ENCODE assay signal across 9 mouse cellular contexts in the genomic region with DNA sequence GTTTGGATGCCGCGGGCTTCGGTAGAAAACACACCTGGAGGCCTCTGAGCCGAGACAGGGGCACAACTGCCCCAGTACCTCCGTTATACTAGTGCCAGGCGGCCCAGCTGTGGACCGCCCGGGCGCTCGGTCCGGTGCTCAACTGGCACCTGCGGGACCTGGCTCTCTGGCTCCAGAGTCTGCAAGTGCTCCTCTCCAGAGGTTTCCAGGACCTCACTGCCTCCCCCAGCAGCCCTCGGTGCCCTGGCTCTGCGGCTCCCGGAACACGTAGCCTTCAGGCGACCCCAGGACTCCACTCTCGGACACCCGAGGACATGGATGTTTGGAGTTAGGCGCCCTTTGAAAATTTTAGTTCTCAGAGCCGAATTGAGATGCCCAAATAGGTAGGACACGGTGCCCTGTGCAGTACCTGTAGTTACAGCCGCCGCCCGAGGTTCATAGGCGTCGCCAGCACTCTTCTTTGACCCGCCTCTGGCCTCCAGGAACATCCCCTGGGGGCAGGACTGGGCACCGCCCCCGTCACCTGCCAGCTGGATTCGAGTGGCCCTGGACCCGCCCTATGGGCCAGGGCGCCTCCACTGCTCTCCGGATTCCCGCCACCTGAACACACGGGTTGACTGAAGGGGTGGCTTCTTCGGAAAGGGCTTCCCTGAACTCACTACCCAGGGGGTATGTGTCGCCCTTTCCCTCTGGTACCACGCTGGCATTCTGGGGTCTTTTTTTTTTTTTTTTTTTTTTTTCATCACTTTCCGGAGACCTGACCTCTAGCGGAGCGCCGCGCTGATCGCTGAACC. TPM values are rescaled to one million over a fixed set of nuclear protein-coding genes. Genes with fewer than 3 reads are reported as not detected.
DNase-seq lines count a peak whose midpoint lies in the region; ATAC-seq and TF ChIP-seq lines count a peak whose summit lies in the region.
"Had no signal": no experiment of that assay in that cellular context is flagged by ENCODE, and none has a peak within 500 bp of the region (broad histone marks: within the 10 kb centered on the region; RNA-seq: fewer than 3 reads in every experiment).

Gene 2210011C24Rik, minus strand, starts transcription at position 467 of the 794 bp plus-strand sequence.

- peak; percentile 94 for DNase-seq in heart, adult 11 months
- no peak for DNase-seq in heart, postnatal 25 days (ENCODE audit: low spot score)
- DNase-seq in liver, postnatal 0 days: peak; percentile 68
- DNase-seq in embryo, embryonic 10.5 days (ENCODE audit: low spot score): no peak
- no peak for DNase-seq in thymus, postnatal 10 days (ENCODE audit: low spot score in 2 of 2)

- intact Hi-C loops in heart, postnatal 25 days (cut with DNase I): loop anchor here (5.0 kb wide), 1 partner anchor 60 kb away; no protein-coding TSS in a partner anchor

- ATAC-seq in embryonic facial prominence, embryonic 15.5 days (ENCODE audit: insufficient number of reproducible peaks, low FRiP score, low TSS enrichment, low read depth): no peak
- ATAC-seq in intestine, embryonic 16.5 days: peak; percentile 83
- peak; percentile 78 for ATAC-seq in liver, postnatal 0 days
- ATAC-seq in neural tube, embryonic 14.5 days (ENCODE audit: low read depth): no peak

- H3K9ac ChIP-seq in embryonic facial prominence, embryonic 15.5 days: peak within 1 kb of the TSS; percentile 35
- peak within 1 kb of the TSS; percentile 66 for H3K9ac ChIP-seq in intestine, embryonic 16.5 days (ENCODE audit: low read depth, low read length)
- no peak within 1 kb of the TSS; the same call in none of the 2 replicates for H3K9ac ChIP-seq in liver, postnatal 0 days (replicated peaks)
- peak within 1 kb of the TSS; percentile 55 for H3K9ac ChIP-seq in neural tube, embryonic 14.5 days (replicated peaks; ENCODE audit: low read depth, low read length)

- TF ChIP-seq EP300 in liver, postnatal 0 days (IDR thresholded peaks at IDR 0.05; ENCODE audit: low read depth): no peak

- no peaks in the 10 kb centered on the region for H3K9me3 ChIP-seq in embryonic facial prominence, embryonic 15.5 days (replicated peaks)
- H3K9me3 ChIP-seq in intestine, embryonic 16.5 days (ENCODE audit: control insufficient read depth, low read length): no peaks in the 10 kb centered on the region
- H3K9me3 ChIP-seq in liver, postnatal 0 days (ENCODE audit: low read length): no peaks in the 10 kb centered on the region
- no peaks in the 10 kb centered on the region for H3K9me3 ChIP-seq in neural tube, embryonic 14.5 days (ENCODE audit: control insufficient read depth, low read length)

- WGBS in embryonic facial prominence, embryonic 15.5 days: 1% methylated on average over 44 of the region's 45 CpGs
- under 1% methylated on average over 45 of the region's 45 CpGs for WGBS in intestine, embryonic 16.5 days
- WGBS in liver, postnatal 0 days (ENCODE audit: insufficient replicate concordance): 2% methylated on average over 42 of the region's 45 CpGs
- 2% methylated on average over 45 of the region's 45 CpGs for WGBS in neural tube, embryonic 14.5 days

- no peak for TF ChIP-seq CTCF in liver, postnatal 0 days (IDR thresholded peaks at IDR 0.05; ENCODE audit: low read depth)

- H3K4me3 ChIP-seq in embryonic facial prominence, embryonic 15.5 days (replicated peaks): peak within 1 kb of the TSS; percentile 54
- peak within 1 kb of the TSS; percentile 59 for H3K4me3 ChIP-seq in intestine, embryonic 16.5 days (ENCODE audit: low read length)
- H3K4me3 ChIP-seq in liver, postnatal 0 days (ENCODE audit: low read depth, low read length): peak within 1 kb of the TSS; percentile 48
- H3K4me3 ChIP-seq in neural tube, embryonic 14.5 days (ENCODE audit: low read depth, low read length): peak within 1 kb of the TSS; percentile 50

- no peaks in the 10 kb centered on the region for H3K36me3 ChIP-seq in embryonic facial prominence, embryonic 15.5 days
- H3K36me3 ChIP-seq in intestine, embryonic 16.5 days (ENCODE audit: control insufficient read depth, insufficient read depth, low read length): no peaks in the 10 kb centered on the region
- no peaks in the 10 kb centered on the region for H3K36me3 ChIP-seq in liver, postnatal 0 days (replicated peaks; ENCODE audit: insufficient read depth, low read length)
- H3K36me3 ChIP-seq in neural tube, embryonic 14.5 days (ENCODE audit: control insufficient read depth, insufficient read depth, low read length): no peaks in the 10 kb centered on the region

- peaks cover 41% of the 10 kb centered on the region for H3K27me3 ChIP-seq in embryonic facial prominence, embryonic 15.5 days
- peaks cover 27% of the 10 kb centered on the region for H3K27me3 ChIP-seq in intestine, embryonic 16.5 days (replicated peaks; ENCODE audit: control insufficient read depth, insufficient read depth, low read length)
- H3K27me3 ChIP-seq in liver, postnatal 0 days (ENCODE audit: insufficient read depth, low read length): peaks cover 44% of the 10 kb centered on the region
- peaks cover 36% of the 10 kb centered on the region for H3K27me3 ChIP-seq in neural tube, embryonic 14.5 days (ENCODE audit: control insufficient read depth, insufficient read depth, low read length)
- H3K27me3 ChIP-seq: Patski had no signal

- H3K4me1 ChIP-seq in embryonic facial prominence, embryonic 15.5 days: peaks cover 32% of the 10 kb centered on the region
- peaks cover 26% of the 10 kb centered on the region for H3K4me1 ChIP-seq in intestine, embryonic 16.5 days (ENCODE audit: control insufficient read depth, insufficient read depth, low read length)
- peaks cover 24% of the 10 kb centered on the region for H3K4me1 ChIP-seq in liver, postnatal 0 days (ENCODE audit: insufficient read depth)
- peaks cover 17% of the 10 kb centered on the region; the same call in 1 of the 2 replicates for H3K4me1 ChIP-seq in neural tube, embryonic 14.5 days (ENCODE audit: control insufficient read depth, insufficient read depth, low read length)

- H3K4me2 ChIP-seq in embryonic facial prominence, embryonic 15.5 days (replicated peaks): peak within 1 kb of the TSS; percentile 99
- peak within 1 kb of the TSS; percentile 99 for H3K4me2 ChIP-seq in intestine, embryonic 16.5 days (ENCODE audit: low read depth, low read length)
- H3K4me2 ChIP-seq in liver, postnatal 0 days (ENCODE audit: low read depth, low read length): peak within 1 kb of the TSS; percentile 81
- peak within 1 kb of the TSS; percentile 97 for H3K4me2 ChIP-seq in neural tube, embryonic 14.5 days (ENCODE audit: low read depth, low read length)

- no peak within 1 kb of the TSS for H3K27ac ChIP-seq in embryonic facial prominence, embryonic 15.5 days (replicated peaks)
- H3K27ac ChIP-seq in intestine, embryonic 16.5 days (ENCODE audit: low read length): peak within 1 kb of the TSS; percentile 27; the same call in 1 of the 2 replicates
- no peak within 1 kb of the TSS for H3K27ac ChIP-seq in liver, postnatal 0 days (ENCODE audit: low read depth)
- H3K27ac ChIP-seq in neural tube, embryonic 14.5 days (ENCODE audit: low read depth, low read length): no peak within 1 kb of the TSS

RNA-seq across cellular contexts. Expression of gene 2210011C24Rik, which starts in this region (rescaled TPM):
- total RNA-seq in heart, postnatal 25 days (2021): 1 to 10 TPM; 2.8 to 3.1 TPM
- 0.88 and 1.5 TPM in 2 replicates for polyA plus RNA-seq in embryonic facial prominence, embryonic 15.5 days (2015; fragmentation: Nextera tagmentation; extraction: Ambion mirVana)
- polyA plus RNA-seq in intestine, embryonic 16.5 days (2015; fragmentation: Nextera tagmentation; extraction: Ambion mirVana): 2.1 and 3.1 TPM in 2 replicates
- 0.40 TPM in 1 of 2 replicates, not detected in the other for polyA plus RNA-seq in liver, postnatal 0 days (2015; fragmentation: Nextera tagmentation; extraction: Ambion mirVana)
- polyA plus RNA-seq in neural tube, embryonic 14.5 days (2014; fragmentation: Nextera tagmentation; extraction: Ambion mirVana): 1.9 TPM in 1 of 2 replicates, not detected in the other

Comparison
In these comparisons a context has a peak if more than half of its experiments do, and no peak if none do; other contexts are left out.
1. Peak in DNase-seq, ATAC-seq, H3K4me3 ChIP-seq and H3K4me2 ChIP-seq in liver, postnatal 0 days; RNA of the gene not detected or under 1 TPM.